Mouse (Mus musculus) cerebellum, postnatal 14 days (tissue): ENCODE results near the gene Atf1.
"Not testable (repeated sequence)": the region's sequence is repeated elsewhere in the genome, so short reads cannot be mapped to it uniquely, and the experiment has no call there.

Source experiments
- DNase-seq, 2 experiments: peaks; one replicate each; pipeline ENCODE4 v3.0.0; 2021; ENCODE audit warnings: mixed read lengths in 2 of 2

The Atf1 gene

DNA sequence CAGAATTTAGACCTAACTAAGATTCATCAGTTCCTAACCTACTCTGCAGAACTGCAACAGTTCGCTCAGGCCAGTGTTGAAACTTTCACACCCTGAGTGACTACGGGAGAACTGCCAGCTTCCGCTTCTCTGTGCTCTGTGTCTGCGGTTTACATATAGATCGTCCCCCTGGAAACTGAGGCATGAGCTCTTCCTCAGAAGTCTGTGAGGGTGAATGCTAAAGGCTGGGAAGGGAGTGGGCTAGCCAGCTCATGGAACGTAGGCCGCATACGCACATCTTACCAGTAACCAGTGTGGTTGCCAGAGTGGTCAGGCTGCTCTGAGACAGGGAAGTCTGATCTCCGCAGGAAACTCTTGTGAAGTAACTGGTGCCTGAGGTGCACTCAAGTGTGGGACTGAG is 11.4 kb upstream of the Atf1 start:
- no peak for DNase-seq

DNA sequence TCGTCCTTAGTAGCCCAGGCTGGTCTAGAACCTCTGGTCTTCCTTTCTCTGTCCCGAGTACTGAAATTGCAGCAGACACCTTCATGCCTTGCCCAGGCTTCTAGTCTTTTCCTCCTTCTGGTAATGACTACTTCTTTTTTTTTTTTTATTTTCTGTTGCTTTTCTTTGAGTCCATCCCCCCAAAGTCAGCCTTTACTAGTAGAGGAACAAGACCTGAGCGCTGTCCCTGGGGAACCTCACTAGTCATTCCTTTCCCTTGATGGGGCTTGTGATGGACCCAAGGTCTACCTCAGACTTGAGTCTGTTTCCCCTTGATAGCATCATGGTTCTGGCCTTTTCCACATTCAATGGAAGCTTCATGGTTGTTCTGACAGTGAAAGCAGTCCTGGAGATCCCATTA is 9.6 kb upstream of the Atf1 start:
- DNase-seq = no peak

DNA sequence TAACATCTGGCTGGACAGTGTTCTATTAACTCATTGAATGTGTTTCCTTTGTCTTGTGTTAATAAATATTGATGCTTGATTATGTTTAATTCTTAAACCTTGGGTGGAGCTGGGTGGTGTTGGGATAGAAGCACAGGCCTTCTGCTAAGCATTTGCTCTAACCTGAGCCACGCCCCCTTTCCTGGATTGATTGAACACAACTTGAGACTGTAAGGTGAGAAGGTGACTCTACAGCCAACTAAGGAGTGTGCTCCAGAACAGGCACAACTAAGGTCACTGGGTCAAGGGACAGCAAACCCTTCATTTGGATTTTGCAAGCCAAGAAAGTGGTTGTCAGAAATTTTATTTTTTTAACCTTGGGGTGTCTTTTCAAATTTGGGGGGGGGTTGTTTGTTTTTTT is 8.2 kb upstream of the Atf1 start:
- no peak for DNase-seq

GRCm38 (mm10) chr15:100220916-100221315 is 6.7 kb upstream of the Atf1 start:
- no peak for DNase-seq

DNA sequence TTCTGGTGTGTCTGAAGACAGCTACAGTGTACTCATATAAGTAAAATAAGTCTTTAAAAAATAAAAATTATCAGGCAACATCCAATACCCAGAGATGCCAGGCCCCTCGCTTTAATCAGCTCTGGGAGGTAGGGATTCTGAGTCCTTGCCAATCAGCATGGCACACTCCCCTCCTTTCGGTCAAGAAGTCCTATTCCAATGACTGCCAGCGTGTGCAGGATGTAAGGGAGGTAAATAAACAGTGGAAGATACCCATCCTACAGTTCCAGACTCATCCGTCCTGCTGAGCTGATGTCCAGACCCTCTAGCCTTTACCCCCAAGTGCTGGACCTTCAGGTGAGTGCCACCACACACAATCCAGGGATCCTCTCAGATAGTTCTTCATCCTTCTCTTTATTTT is 2.2 kb upstream of the Atf1 start:
- peak; percentile 46 to 60 for DNase-seq

GRCm38 (mm10) chr15:100225891-100226290 is 1.7 kb upstream of the Atf1 start:
- DNase-seq = peak; percentile 85 to 91

GRCm38 (mm10) chr15:100227031-100227662 is 472 bp upstream of the Atf1 start:
- no peak for DNase-seq

DNA sequence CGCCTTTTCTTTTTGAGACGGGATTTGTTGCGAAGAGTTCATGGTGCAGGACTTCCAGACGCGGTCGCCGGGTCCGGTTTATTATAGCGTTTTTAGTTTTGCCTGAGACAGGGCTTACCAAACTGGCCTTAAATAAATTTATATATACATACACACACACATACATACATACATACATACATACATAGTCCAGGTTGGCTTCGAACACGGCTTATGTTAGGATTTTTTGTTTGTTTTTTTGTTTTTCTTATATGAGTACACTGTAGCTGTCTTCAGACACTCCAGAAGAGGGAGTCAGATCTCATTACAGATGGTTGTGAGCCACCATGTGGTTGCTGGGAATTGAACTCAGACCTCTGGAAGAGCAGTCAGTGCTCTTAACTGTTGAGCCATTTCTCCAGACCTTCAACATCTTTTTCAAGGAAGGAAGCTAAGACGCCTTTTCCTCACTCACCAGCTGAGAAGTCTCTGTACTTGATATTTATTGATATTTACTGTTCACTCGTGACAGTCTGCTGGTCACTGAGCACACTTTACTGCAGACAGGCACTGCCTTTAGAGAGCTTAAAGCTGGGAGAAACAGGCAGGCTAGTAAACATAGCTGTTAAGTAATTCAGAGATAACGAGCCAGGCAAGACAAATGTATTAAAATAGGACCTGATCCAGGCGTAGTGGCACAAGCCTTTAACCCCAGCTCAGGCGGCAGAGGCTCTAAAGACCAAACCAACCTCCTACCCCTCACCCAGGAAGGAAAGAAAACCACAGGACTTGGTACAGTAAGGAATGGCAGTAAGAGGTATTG is 1.1 kb downstream of the Atf1 start:
- DNase-seq = no peak

DNA sequence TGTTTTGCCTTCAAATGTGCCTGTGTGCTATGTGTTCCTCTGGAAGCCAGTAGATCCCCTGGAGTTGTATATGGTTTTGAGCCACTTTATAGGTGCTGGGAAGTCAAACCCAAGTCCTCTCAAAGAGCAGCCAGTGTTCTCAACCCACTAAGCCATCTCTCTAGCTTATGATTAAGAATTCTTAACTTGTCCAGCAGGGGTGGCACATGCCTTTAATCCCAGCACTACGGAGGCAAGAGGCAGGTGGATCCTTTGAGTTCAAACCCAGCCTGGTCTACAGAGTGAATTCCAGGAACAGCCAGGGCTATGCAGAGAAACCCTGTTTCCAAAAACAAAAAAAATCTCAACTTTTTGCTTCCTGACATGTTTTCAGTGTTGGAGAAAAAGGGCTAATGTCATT is 3.0 kb downstream of the Atf1 start:
- no peak for DNase-seq

GRCm38 (mm10) chr15:100231616-100232525 is 4.3 kb downstream of the Atf1 start:
- DNase-seq = no peak

DNA sequence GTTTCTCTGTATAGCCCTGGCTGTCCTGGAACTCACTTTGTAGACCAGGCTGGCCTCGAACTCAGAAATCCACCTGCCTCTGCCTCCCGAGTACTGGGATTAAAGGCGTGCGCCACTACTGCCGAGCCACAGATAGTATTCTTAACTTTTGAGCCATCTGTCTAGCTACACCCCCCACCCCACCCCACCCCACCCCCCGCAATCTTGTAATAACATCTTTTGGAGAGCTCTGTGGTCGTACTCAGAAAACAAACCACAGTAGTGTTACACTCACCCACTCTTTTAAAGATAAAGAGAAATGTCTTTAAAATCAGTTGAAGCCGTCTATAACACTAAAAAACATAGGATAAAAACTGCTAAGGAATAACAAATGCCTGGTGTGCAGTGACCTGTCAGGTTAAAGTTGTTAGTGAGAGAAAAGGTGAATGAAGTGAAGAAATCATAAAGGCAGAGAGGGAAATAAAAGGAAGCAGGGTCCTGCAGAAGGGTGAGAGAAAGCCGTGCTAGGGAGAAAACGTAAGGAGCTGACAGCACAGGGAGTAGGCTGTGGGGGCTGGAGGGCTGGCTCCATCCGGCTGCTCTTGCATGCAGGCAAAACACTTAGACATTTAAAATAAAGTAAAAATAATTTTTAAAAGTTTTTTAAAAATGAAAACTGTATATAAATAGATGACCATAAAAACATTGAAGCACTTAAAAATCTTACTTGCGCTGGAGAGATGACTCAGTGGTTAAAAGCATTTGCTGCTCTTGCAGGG is 7.8 kb downstream of the Atf1 start:
- DNase-seq = no peak

GRCm38 (mm10) chr15:100236952-100237351 is 9.3 kb downstream of the Atf1 start:
- no peak for DNase-seq

DNA sequence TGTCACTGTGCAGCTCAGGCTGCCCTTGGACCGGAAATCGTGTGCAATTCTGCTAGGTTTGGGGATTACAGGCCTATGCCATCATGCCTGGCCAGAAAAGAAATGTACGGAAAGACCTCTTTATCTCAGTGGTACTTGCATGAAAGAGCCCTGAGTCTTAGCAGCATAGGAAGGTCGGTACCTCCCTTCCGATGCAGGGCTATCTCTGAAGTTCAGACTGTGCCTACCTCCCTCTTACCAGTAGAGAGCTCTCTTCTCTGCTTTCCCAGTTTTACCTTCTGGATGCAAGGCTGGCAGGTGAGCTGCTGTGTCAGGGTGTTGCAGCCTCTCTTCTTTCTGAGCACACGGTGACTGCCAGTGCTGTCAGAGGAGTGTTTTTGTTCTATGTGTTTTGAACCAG is 14.2 kb downstream of the Atf1 start:
- no peak for DNase-seq

DNA sequence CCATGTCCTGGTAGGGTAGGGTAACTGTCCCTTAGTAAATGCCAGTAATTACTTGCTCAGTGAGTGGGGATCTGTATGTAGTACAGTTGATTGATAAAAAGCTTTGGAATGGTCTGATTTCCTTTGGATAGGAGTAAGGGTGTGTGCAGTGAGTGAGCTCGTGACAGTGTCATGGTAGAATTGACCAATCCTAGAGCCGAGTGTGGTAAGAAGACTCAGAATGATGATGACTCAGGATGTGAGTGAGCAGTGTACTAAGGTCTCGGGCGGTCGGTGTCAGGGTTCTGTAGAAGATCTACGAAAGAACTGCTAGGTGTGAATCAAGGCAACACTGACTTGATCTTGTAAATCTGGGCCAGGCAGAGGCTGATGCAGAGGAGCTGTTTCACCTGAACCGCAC is 18.3 kb downstream of the Atf1 start:
- no peak for DNase-seq

GRCm38 (mm10) chr15:100247296-100247695 is 19.7 kb downstream of the Atf1 start:
- no peak for DNase-seq

GRCm38 (mm10) chr15:100248665-100249433 is 21.2 kb downstream of the Atf1 start:
- no peak for DNase-seq

DNA sequence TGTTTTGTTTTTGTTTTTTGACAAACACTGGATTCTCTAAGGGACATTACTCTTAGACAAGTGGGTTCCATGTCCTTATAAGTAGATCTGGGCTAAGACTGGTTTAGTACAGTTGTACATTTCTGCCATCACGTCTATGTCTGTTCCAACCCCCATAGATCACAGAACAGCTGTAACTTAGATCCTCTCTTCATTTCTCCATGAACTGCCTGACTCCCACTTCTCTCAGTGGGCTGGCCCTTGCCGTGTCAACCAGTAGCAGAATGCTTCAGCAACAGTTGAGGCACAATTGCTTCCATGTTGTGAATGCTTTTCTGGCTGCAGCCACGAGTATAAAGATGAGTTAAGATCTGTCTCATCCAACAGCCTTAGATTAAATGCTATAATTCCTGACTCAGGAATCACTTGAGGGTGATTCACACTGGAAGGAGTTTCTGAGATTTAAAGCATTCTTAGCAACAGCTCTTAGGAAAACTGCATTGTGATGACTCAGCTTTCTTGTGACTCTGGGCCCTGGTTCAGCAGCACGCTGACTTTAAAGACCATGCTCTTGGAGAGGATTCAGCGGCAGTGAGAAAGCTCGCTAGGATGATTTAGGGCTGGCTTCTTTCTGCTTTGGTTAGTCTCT is 23.6 kb downstream of the Atf1 start:
- DNase-seq = no peak

DNA sequence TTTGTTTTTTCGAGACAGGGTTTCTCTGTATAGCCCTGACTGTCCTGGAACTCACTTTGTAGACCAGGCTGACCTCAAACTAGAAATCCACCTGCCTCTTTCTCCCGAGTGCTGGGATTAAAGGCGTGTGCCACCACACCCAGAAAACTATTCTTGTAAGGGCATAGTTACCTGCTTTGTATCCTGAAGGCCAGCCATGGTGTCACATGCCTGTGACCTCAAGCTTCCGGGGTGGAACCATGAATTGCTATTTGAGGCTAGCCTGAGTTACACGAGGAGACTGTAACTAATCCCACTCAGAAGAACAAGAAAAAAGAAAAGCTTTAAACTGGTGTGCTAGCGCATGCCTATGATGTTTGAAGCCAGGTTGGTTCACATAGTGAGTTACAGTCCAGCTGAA is 28.8 kb downstream of the Atf1 start:
- no peak for DNase-seq

DNA sequence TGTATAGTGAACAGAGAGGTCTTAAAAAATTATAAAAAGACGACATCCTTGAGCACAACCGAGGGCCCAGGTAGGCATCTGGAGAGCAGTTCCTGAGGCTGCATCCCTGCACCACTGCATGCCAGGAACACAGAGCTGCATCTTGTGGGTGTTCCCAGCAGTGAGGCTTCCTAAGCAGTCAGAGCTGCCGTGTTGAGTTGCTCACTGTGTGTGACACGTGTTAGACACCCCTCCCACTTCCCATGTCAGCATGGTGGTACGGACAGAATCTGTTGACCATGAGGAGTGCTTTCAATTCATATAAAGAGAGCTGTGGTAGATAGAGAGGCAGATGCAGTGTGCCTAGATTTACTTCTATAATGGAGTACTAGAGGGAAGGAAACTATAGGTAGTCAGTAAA is 29.7 kb downstream of the Atf1 start:
- no peak for DNase-seq

GRCm38 (mm10) chr15:100258646-100259425 is 31.2 kb downstream of the Atf1 start:
- DNase-seq = no peak

- DNase-seq = not testable (repeated sequence)
Observed at GRCm38 (mm10) chr15:100260351-100260750, 32.7 kb downstream of the Atf1 start.
